Mouse (Mus musculus) liver, embryonic 14.5 days (tissue): ENCODE results near the gene Vars.

Experiments used
- CTCF ChIP-seq: IDR thresholded peaks from 2 replicates; pipeline ENCODE4 v1.5.1; 2016; ENCODE audit warnings: antibody characterized with exemption, low read depth, control low read depth
- EP300 ChIP-seq: IDR thresholded peaks from 2 replicates; pipeline ENCODE4 v1.6.1; 2016; ENCODE audit warnings: antibody characterized with exemption, low read depth

DNA sequence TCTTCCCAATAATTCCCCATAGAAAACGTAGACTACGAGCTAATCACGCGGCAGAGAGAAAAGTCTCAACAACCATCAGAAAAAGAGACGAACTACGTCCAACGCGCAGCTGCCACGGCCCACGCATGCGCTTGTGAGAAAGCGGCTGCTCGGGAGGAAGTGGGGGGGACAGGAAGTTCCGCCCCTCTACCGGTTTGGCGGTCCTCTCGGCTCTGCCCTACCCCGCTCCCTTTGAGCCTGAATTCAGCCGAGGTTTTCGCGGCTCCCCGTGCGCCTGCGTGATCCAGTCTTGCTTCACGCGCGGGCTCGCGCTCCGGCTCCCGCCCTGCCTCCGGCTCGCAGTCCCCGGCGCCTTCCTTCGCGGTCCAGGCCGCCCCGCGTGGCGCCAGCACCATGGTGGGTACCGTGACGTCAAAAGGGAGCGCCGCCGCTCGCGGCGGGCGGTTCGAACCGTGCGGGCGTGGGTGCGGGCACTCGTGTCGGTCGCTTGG, 19.1 kb upstream of the Vars start, which contains the start of gene Lsm2:
- TF ChIP-seq EP300 = no peak
- TF ChIP-seq CTCF = no peak
